Mouse (Mus musculus): ENCODE results near the gene Gm14408. TPM values are rescaled to one million over a fixed set of nuclear protein-coding genes. Genes with fewer than 3 reads are reported as not detected.
A peak's percentile ranks its signal among the peaks of the same experiment; 100 is the strongest.
"Not testable (repeated sequence)": the region's sequence is repeated elsewhere in the genome, so short reads cannot be mapped to it uniquely, and the experiment has no call there.

Gene Gm14408
- not detected in 2 replicates for polyA plus RNA-seq (2015; fragmentation: Nextera tagmentation; extraction: Ambion mirVana)

GRCm38 (mm10) chr2:176830840-176831239 lies at the start of gene Gm14408:
Gene Gm14408, plus strand, starts transcription at chr2:176831140.
- not testable (repeated sequence) for H3K9ac ChIP-seq; H3K27ac ChIP-seq; ATAC-seq; H3K9me3 ChIP-seq (replicated peaks); H3K36me3 ChIP-seq (ENCODE audit: poor library complexity, severe bottlenecking); H3K4me2 ChIP-seq; H3K4me3 ChIP-seq; H3K4me1 ChIP-seq; H3K27me3 ChIP-seq
- WGBS, result 91% methylated on average over 1 of the region's 3 CpGs

GRCm38 (mm10) chr2:176798312-176798711 lies 32.6 kb upstream of the Gm14408 start, which contains the start of gene Gm14295:
Gene Gm14295, plus strand, starts transcription at chr2:176798612.
- Histone ChIP-seq H3K9ac (peak within 1 kb of the TSS; percentile 54), H3K4me2 (peak within 1 kb of the TSS; percentile 53), H3K4me3 (peak within 1 kb of the TSS; percentile 44)
- not testable (repeated sequence) for H3K27me3 ChIP-seq; H3K36me3 ChIP-seq (ENCODE audit: poor library complexity, severe bottlenecking); H3K27ac ChIP-seq; ATAC-seq; H3K4me1 ChIP-seq; H3K9me3 ChIP-seq (replicated peaks)
- no CpG with 5 or more reads among the region's 6 CpGs for WGBS

- not testable (repeated sequence) for H3K27me3 ChIP-seq; H3K36me3 ChIP-seq (ENCODE audit: poor library complexity, severe bottlenecking); ATAC-seq; H3K4me1 ChIP-seq; H3K9me3 ChIP-seq (replicated peaks); H3K27ac ChIP-seq
- peak overlapping the region; percentile 44 for H3K4me3 ChIP-seq
- peak overlapping the region; percentile 54 for H3K9ac ChIP-seq
- H3K4me2 ChIP-seq, result peak overlapping the region; percentile 53
- 20% methylated on average over 15 of the region's 15 CpGs for WGBS
Observed at GRCm38 (mm10) chr2:176798785-176799184, 32.2 kb upstream of the Gm14408 start.

Other genes starting within 250 kb of the Gm14408 start
- 28.0 and 28.2 TPM in 2 replicates for gene Gm14308, start 194.8 kb upstream of the Gm14408 start, polyA plus RNA-seq (2015; fragmentation: Nextera tagmentation; extraction: Ambion mirVana)
- gene Zfp973, start 160.6 kb upstream of the Gm14408 start, polyA plus RNA-seq (2015; fragmentation: Nextera tagmentation; extraction: Ambion mirVana), result 8.3 TPM in 2 replicates
- 37.3 and 42.9 TPM in 2 replicates for gene Gm14305, start 122.8 kb upstream of the Gm14408 start, polyA plus RNA-seq (2015; fragmentation: Nextera tagmentation; extraction: Ambion mirVana)
- 10.1 and 10.9 TPM in 2 replicates for gene Gm14295, start 32.5 kb upstream of the Gm14408 start, polyA plus RNA-seq (2015; fragmentation: Nextera tagmentation; extraction: Ambion mirVana)
- gene Gm14296, start 96.7 kb downstream of the Gm14408 start, polyA plus RNA-seq (2015; fragmentation: Nextera tagmentation; extraction: Ambion mirVana), result 13.3 TPM in 2 replicates
- gene Gm14419, start 169.8 kb downstream of the Gm14408 start, polyA plus RNA-seq (2015; fragmentation: Nextera tagmentation; extraction: Ambion mirVana), result 7.0 and 7.7 TPM in 2 replicates
- not detected in 2 replicates for gene Gm14401, start 243.2 kb downstream of the Gm14408 start, polyA plus RNA-seq (2015; fragmentation: Nextera tagmentation; extraction: Ambion mirVana)

Data from forebrain, embryonic 13.5 days (tissue).